Mouse (Mus musculus): Measurements from ENCODE around the gene Scarf2. TPM values are rescaled to one million over a fixed set of nuclear protein-coding genes. Genes with fewer than 3 reads are reported as not detected.

The Scarf2 gene
- polyA plus RNA-seq, 2 experiments = 51.3 to 232 TPM

GRCm38 (mm10) chr16:17759344-17759773 lies 37.7 kb upstream of the Scarf2 start, which contains the start of gene Klhl22:
Gene Klhl22, plus strand, starts transcription at chr16:17759618.
- no peaks in the 10 kb centered on the region for H3K9me3 ChIP-seq (ENCODE audit: control insufficient read depth, low read length)
- peak; percentile 87 for DNase-seq (ENCODE audit: low spot score)
- peak within 1 kb of the TSS; percentile 91 for H3K9ac ChIP-seq (ENCODE audit: low read depth, low read length, severe bottlenecking)
- peak within 1 kb of the TSS; percentile 75 for H3K4me2 ChIP-seq (replicated peaks; ENCODE audit: low read depth, low read length, severe bottlenecking)
- 3% methylated on average over 7 of the region's 28 CpGs for WGBS
- H3K36me3 ChIP-seq (ENCODE audit: control insufficient read depth, insufficient read depth, low read length) = peaks cover 12% of the 10 kb centered on the region
- peak within 1 kb of the TSS; percentile 79 for H3K27ac ChIP-seq (replicated peaks; ENCODE audit: low read depth, low read length)
- peak within 1 kb of the TSS; percentile 78 for H3K4me3 ChIP-seq (replicated peaks; ENCODE audit: low read length)
- peaks cover 22% of the 10 kb centered on the region for H3K4me1 ChIP-seq (ENCODE audit: control insufficient read depth, insufficient read depth, low read length)
- TF ChIP-seq POLR2A (IDR thresholded peaks at IDR 0.05; ENCODE audit: borderline replicate concordance, extremely low read depth, insufficient read depth, insufficient read length) = 0 out of 2 replicates have a peak, but pooled peaks have one; percentile 73
- H3K27me3 ChIP-seq (ENCODE audit: control insufficient read depth, insufficient read depth, low read length) = no peaks in the 10 kb centered on the region
- ATAC-seq (ENCODE audit: low FRiP score, low read depth) = peak; percentile 98

- DNase-seq (ENCODE audit: low spot score) (peak; percentile 27), ATAC-seq (ENCODE audit: low FRiP score, low read depth) (peak; percentile 50)
- Histone ChIP-seq H3K27ac (replicated peaks; ENCODE audit: low read depth, low read length) (peak overlapping the region; percentile 79), H3K36me3 (ENCODE audit: control insufficient read depth, insufficient read depth, low read length) (peaks cover 15% of the 10 kb centered on the region), H3K27me3 (ENCODE audit: control insufficient read depth, insufficient read depth, low read length) (no peaks in the 10 kb centered on the region), H3K9me3 (ENCODE audit: control insufficient read depth, low read length) (no peaks in the 10 kb centered on the region), H3K4me3 (replicated peaks; ENCODE audit: low read length) (peak overlapping the region; percentile 78), H3K4me1 (ENCODE audit: control insufficient read depth, insufficient read depth, low read length) (peaks cover 22% of the 10 kb centered on the region), H3K4me2 (replicated peaks; ENCODE audit: low read depth, low read length, severe bottlenecking) (peak overlapping the region; percentile 75), H3K9ac (ENCODE audit: low read depth, low read length, severe bottlenecking) (peak overlapping the region; percentile 91)
- TF ChIP-seq POLR2A (IDR thresholded peaks at IDR 0.05; ENCODE audit: borderline replicate concordance, extremely low read depth, insufficient read depth, insufficient read length) = no peak
- 3% methylated on average over 23 of the region's 54 CpGs for WGBS
These were observed 37.2 kb upstream of the Scarf2 start for GRCm38 (mm10) chr16:17759813-17760321.

GRCm38 (mm10) chr16:17760657-17761056 lies 36.4 kb upstream of the Scarf2 start:
- Histone ChIP-seq H3K9me3 (ENCODE audit: control insufficient read depth, low read length) (no peaks in the 10 kb centered on the region), H3K27me3 (ENCODE audit: control insufficient read depth, insufficient read depth, low read length) (no peaks in the 10 kb centered on the region), H3K27ac (replicated peaks; ENCODE audit: low read depth, low read length) (no peak overlapping the region), H3K36me3 (ENCODE audit: control insufficient read depth, insufficient read depth, low read length) (peaks cover 23% of the 10 kb centered on the region), H3K4me2 (replicated peaks; ENCODE audit: low read depth, low read length, severe bottlenecking) (peak overlapping the region; percentile 75), H3K4me1 (ENCODE audit: control insufficient read depth, insufficient read depth, low read length) (peaks cover 22% of the 10 kb centered on the region), H3K9ac (ENCODE audit: low read depth, low read length, severe bottlenecking) (no peak overlapping the region), H3K4me3 (replicated peaks; ENCODE audit: low read length) (peak overlapping the region; percentile 78)
- WGBS = 35% methylated on average over 8 of the region's 8 CpGs
- ATAC-seq (ENCODE audit: low FRiP score, low read depth) (0 out of 2 replicates have a peak, but pooled peaks have one; percentile 18), DNase-seq (ENCODE audit: low spot score) (peak; percentile 69)
- TF ChIP-seq POLR2A (IDR thresholded peaks at IDR 0.05; ENCODE audit: borderline replicate concordance, extremely low read depth, insufficient read depth, insufficient read length) = no peak

- H3K27me3 ChIP-seq (ENCODE audit: control insufficient read depth, insufficient read depth, low read length) = no peaks in the 10 kb centered on the region
- no peak overlapping the region for H3K9ac ChIP-seq (ENCODE audit: low read depth, low read length, severe bottlenecking)
- H3K4me3 ChIP-seq (replicated peaks; ENCODE audit: low read length) = peak overlapping the region; percentile 78
- DNase-seq (ENCODE audit: low spot score) = no peak
- H3K4me1 ChIP-seq (ENCODE audit: control insufficient read depth, insufficient read depth, low read length) = peaks cover 26% of the 10 kb centered on the region
- H3K9me3 ChIP-seq (ENCODE audit: control insufficient read depth, low read length) = no peaks in the 10 kb centered on the region
- ATAC-seq (ENCODE audit: low FRiP score, low read depth) = no peak
- TF ChIP-seq POLR2A (IDR thresholded peaks at IDR 0.05; ENCODE audit: borderline replicate concordance, extremely low read depth, insufficient read depth, insufficient read length) = no peak
- peaks cover 27% of the 10 kb centered on the region for H3K36me3 ChIP-seq (ENCODE audit: control insufficient read depth, insufficient read depth, low read length)
- peak overlapping the region; percentile 75 for H3K4me2 ChIP-seq (replicated peaks; ENCODE audit: low read depth, low read length, severe bottlenecking)
- 38% methylated on average over 1 of the region's 1 CpGs for WGBS
- H3K27ac ChIP-seq (replicated peaks; ENCODE audit: low read depth, low read length) = no peak overlapping the region
These were observed 36.0 kb upstream of the Scarf2 start for GRCm38 (mm10) chr16:17761074-17761473.

- peaks cover 55% of the 10 kb centered on the region for H3K36me3 ChIP-seq (ENCODE audit: control insufficient read depth, insufficient read depth, low read length)
- ATAC-seq (ENCODE audit: low FRiP score, low read depth) (no peak), DNase-seq (ENCODE audit: low spot score) (no peak)
- H3K4me3 ChIP-seq (replicated peaks; ENCODE audit: low read length) = no peak overlapping the region
- no peak overlapping the region for H3K4me2 ChIP-seq (replicated peaks; ENCODE audit: low read depth, low read length, severe bottlenecking)
- TF ChIP-seq POLR2A (IDR thresholded peaks at IDR 0.05; ENCODE audit: borderline replicate concordance, extremely low read depth, insufficient read depth, insufficient read length) = no peak
- H3K27me3 ChIP-seq (ENCODE audit: control insufficient read depth, insufficient read depth, low read length) = no peaks in the 10 kb centered on the region
- WGBS = 87% methylated on average over 4 of the region's 4 CpGs
- H3K27ac ChIP-seq (replicated peaks; ENCODE audit: low read depth, low read length) = no peak overlapping the region
- no peak overlapping the region for H3K9ac ChIP-seq (ENCODE audit: low read depth, low read length, severe bottlenecking)
- peaks cover 27% of the 10 kb centered on the region for H3K4me1 ChIP-seq (ENCODE audit: control insufficient read depth, insufficient read depth, low read length)
- H3K9me3 ChIP-seq (ENCODE audit: control insufficient read depth, low read length) = no peaks in the 10 kb centered on the region
These were observed 33.0 kb upstream of the Scarf2 start for GRCm38 (mm10) chr16:17764108-17764511.
